Mouse (Mus musculus): ENCODE measurements around the gene Gtsf1. TPM values are rescaled to one million over a fixed set of nuclear protein-coding genes. Genes with fewer than 3 reads are reported as not detected.
"Not testable (repeated sequence)": the region's sequence is repeated elsewhere in the genome, so short reads cannot be mapped to it uniquely, and the experiment has no call there.

The Gtsf1 gene
- total RNA-seq (2021): under 1 TPM in 1 of 2 experiments, not detected in 1; 0.55 TPM
- long read RNA-seq, experiment 1, partial matches to known transcripts: 0 of 1 reads
- long read RNA-seq, experiment 1, other reads (novel, unspliced or antisense): 1 of 1 reads
- long read RNA-seq, experiment 2, partial matches to known transcripts: 0 of 5 reads
- long read RNA-seq, experiment 2, other reads (novel, unspliced or antisense): 5 of 5 reads

- no peak for DNase-seq (ENCODE audit: low spot score in 2 of 2)
- intact Hi-C loops (cut with DNase I): no loop called here
Observed at GRCm38 (mm10) chr15:103430241-103430640, at the start of gene Gtsf1. TSS of gene Gtsf1 (minus strand) at chr15:103430470.

GRCm38 (mm10) chr15:103479080-103479606 is 48.9 kb upstream of the Gtsf1 start:
- no peak for DNase-seq (ENCODE audit: low spot score in 2 of 2)

GRCm38 (mm10) chr15:103473769-103474168 is 43.5 kb upstream of the Gtsf1 start:
- DNase-seq (ENCODE audit: low spot score in 2 of 2): no peak
- intact Hi-C loops (cut with DNase I): no loop called here

More at GRCm38 (mm10) chr15:103479080-103479606, 48.9 kb upstream of the Gtsf1 start:
- intact Hi-C loops (cut with DNase I): no loop called here

GRCm38 (mm10) chr15:103473182-103473581 is 42.9 kb upstream of the Gtsf1 start:
- intact Hi-C loops (cut with DNase I): no loop called here
- peak; percentile 18 to 46 for DNase-seq (ENCODE audit: low spot score in 2 of 2)

- intact Hi-C loops (cut with DNase I): no loop called here
- no peak for DNase-seq (ENCODE audit: low spot score in 2 of 2)
Observed at GRCm38 (mm10) chr15:103472265-103472664, 42.0 kb upstream of the Gtsf1 start.

GRCm38 (mm10) chr15:103471488-103472194 is 41.4 kb upstream of the Gtsf1 start:
- intact Hi-C loops (cut with DNase I): no loop called here
- DNase-seq (ENCODE audit: low spot score in 2 of 2): no peak

GRCm38 (mm10) chr15:103462539-103463261 is 32.4 kb upstream of the Gtsf1 start:
- DNase-seq (ENCODE audit: low spot score in 2 of 2): peak; percentile 24 to 39

GRCm38 (mm10) chr15:103454449-103454848 is 24.2 kb upstream of the Gtsf1 start:
- DNase-seq (ENCODE audit: low spot score in 2 of 2): no peak
- intact Hi-C loops (cut with DNase I): no loop called here

More at GRCm38 (mm10) chr15:103462539-103463261, 32.4 kb upstream of the Gtsf1 start:
- intact Hi-C loops (cut with DNase I): no loop called here

- peak; percentile 38 to 47 for DNase-seq (ENCODE audit: low spot score in 2 of 2)
- intact Hi-C loops (cut with DNase I): no loop called here
Observed at GRCm38 (mm10) chr15:103453551-103454218, 23.4 kb upstream of the Gtsf1 start, which contains the start of gene Nckap1l. TSS of gene Nckap1l (plus strand) at chr15:103453794.

- no peak for DNase-seq (ENCODE audit: low spot score in 2 of 2)
- intact Hi-C loops (cut with DNase I): no loop called here
Observed at GRCm38 (mm10) chr15:103448369-103448768, 18.1 kb upstream of the Gtsf1 start, which contains the start of gene Gtsf2. TSS of gene Gtsf2 (minus strand) at chr15:103448469.

- intact Hi-C loops (cut with DNase I); DNase-seq (ENCODE audit: low spot score in 2 of 2): not testable (repeated sequence)
Observed at GRCm38 (mm10) chr15:103445966-103446365, 15.7 kb upstream of the Gtsf1 start.

GRCm38 (mm10) chr15:103427017-103427416 is 3.3 kb downstream of the Gtsf1 start:
- intact Hi-C loops (cut with DNase I): no loop called here
- DNase-seq (ENCODE audit: low spot score in 2 of 2): no peak

- intact Hi-C loops (cut with DNase I); DNase-seq (ENCODE audit: low spot score in 2 of 2): not testable (repeated sequence)
Observed at GRCm38 (mm10) chr15:103405586-103405985, 24.7 kb downstream of the Gtsf1 start.

GRCm38 (mm10) chr15:103401361-103401760 is 28.9 kb downstream of the Gtsf1 start:
- DNase-seq (ENCODE audit: low spot score in 2 of 2): no peak
- intact Hi-C loops (cut with DNase I): no loop called here

- DNase-seq (ENCODE audit: low spot score in 2 of 2): no peak
- intact Hi-C loops (cut with DNase I): no loop called here
Observed at GRCm38 (mm10) chr15:103393577-103393976, 36.7 kb downstream of the Gtsf1 start.

- no peak for DNase-seq (ENCODE audit: low spot score in 2 of 2)
- intact Hi-C loops (cut with DNase I): loop anchor here (1.0 kb wide), 1 partner anchor 41 kb away; no protein-coding TSS in a partner anchor
Observed at GRCm38 (mm10) chr15:103388556-103389145, 41.6 kb downstream of the Gtsf1 start.

GRCm38 (mm10) chr15:103383771-103384488 is 46.3 kb downstream of the Gtsf1 start:
- DNase-seq (ENCODE audit: low spot score in 2 of 2): no peak

GRCm38 (mm10) chr15:103382795-103383406 is 47.4 kb downstream of the Gtsf1 start:
- no peak for DNase-seq (ENCODE audit: low spot score in 2 of 2)
- intact Hi-C loops (cut with DNase I): no loop called here

More at GRCm38 (mm10) chr15:103383771-103384488, 46.3 kb downstream of the Gtsf1 start:
- intact Hi-C loops (cut with DNase I): no loop called here

Measured in left cerebral cortex, postnatal 14 days (tissue).